Mouse (Mus musculus): Measurements from ENCODE around the gene Katnbl1. TPM values are rescaled to one million over a fixed set of nuclear protein-coding genes. Genes with fewer than 3 reads are reported as not detected.
A peak's percentile ranks its signal among the peaks of the same experiment; 100 is the strongest.
"Not testable (repeated sequence)": the region's sequence is repeated elsewhere in the genome, so short reads cannot be mapped to it uniquely, and the experiment has no call there.

The Katnbl1 gene
- polyA plus RNA-seq, 1 experiment from 2014 or later: 22.4 TPM

DNA sequence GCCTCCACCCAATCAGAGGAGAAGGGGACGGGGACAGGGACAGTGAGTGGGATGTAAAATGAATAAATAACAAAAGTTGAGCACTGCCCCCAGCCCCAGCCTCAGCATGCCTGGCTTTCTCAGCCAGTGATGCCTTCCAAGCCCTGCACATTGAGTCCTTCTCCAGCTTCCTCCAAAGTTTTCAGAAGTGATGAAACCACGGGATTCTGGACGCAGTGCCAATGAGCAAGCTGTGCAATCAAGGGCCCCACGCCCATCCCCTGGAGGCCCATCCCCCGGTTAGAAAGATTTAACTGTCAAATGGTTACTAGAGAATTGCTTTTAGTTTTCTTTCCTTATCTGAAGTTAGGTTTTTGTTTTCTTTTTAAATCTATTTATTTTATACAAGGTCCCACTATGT is 9.1 kb upstream of the Katnbl1 start:
- WGBS (ENCODE audit: missing documents): 65% methylated on average over 5 of the region's 5 CpGs
- peaks cover 30% of the 10 kb centered on the region for H3K79me2 ChIP-seq (ENCODE audit: inconsistent target)
- H3K4me3 ChIP-seq (ENCODE audit: inconsistent target): no peak overlapping the region
- no peak overlapping the region for H3K27ac ChIP-seq
- H3K36me3 ChIP-seq (ENCODE audit: inconsistent target): no peaks in the 10 kb centered on the region

DNA sequence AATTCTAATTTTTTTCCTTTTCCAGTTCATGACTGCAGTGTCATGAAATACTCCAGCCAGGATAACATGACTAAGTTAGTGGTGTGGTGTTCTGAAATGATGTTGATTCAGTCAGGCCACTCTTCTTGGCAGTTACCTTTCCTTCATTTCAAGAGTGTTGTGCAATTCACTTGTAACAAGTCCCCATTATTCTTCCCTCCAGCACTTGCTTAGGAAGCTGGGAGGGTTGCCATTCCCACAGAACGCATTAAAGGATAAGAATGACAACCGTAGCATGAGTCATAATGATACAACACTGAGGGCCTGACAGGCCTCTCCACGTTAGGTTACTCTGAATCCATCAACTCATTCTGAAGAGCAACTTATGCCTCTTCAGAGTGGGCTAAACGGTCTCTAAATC is 5.9 kb upstream of the Katnbl1 start:
- Histone ChIP-seq H3K79me2 (ENCODE audit: inconsistent target) (no peaks in the 10 kb centered on the region), H3K4me3 (ENCODE audit: inconsistent target) (no peak overlapping the region), H3K27ac (no peak overlapping the region), H3K36me3 (ENCODE audit: inconsistent target) (no peaks in the 10 kb centered on the region)
- WGBS (ENCODE audit: missing documents): 88% methylated on average over 4 of the region's 4 CpGs

DNA sequence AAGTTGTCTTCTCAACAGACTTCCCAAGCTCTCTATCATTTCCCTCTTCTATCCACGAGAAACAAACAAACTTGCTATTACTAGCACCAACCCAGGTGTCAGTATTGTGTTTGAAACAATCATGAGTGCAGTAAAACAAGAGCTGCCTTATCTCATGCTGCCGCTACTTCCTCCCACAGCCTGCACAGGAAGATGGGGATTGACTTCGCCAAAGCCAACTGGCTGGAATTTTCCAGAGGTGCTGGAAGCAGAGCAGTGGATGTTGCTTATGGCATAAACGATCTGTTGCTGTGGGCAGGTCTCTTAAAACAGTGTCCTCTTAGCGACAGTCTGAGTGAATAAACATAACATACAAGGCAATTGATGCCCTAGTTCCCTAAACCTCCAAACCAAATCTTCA is 4.4 kb upstream of the Katnbl1 start:
- Histone ChIP-seq H3K27ac (no peak overlapping the region), H3K36me3 (ENCODE audit: inconsistent target) (no peaks in the 10 kb centered on the region), H3K4me3 (ENCODE audit: inconsistent target) (no peak overlapping the region), H3K79me2 (ENCODE audit: inconsistent target) (peaks cover 3% of the 10 kb centered on the region)
- WGBS (ENCODE audit: missing documents): 11% methylated on average over 5 of the region's 5 CpGs

DNA sequence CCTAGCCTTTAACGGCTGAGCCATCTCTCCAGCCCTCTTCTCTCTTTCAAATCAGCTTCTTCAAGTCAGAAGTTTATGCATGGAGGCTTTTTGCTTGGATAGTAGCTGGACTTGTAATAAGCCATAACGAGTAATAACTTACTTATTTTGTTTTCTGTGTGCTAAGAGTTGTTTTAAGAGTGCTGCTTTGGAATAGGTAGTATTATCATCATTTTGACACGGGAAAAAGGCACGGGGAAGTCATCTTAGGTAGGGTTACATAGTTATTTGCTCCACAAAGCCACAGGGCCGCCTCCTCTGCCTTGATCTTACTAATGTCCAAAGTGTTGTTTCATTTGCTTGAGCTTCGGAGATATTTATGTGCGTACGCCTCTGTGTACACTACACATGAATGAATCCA is 1.1 kb downstream of the Katnbl1 start:
- Histone ChIP-seq H3K4me3 (ENCODE audit: inconsistent target) (peak overlapping the region; percentile 81), H3K27ac (peak overlapping the region; percentile 61), H3K79me2 (ENCODE audit: inconsistent target) (peaks cover 58% of the 10 kb centered on the region), H3K36me3 (ENCODE audit: inconsistent target) (no peaks in the 10 kb centered on the region)
- 29% methylated on average over 8 of the region's 8 CpGs for WGBS (ENCODE audit: missing documents)

DNA sequence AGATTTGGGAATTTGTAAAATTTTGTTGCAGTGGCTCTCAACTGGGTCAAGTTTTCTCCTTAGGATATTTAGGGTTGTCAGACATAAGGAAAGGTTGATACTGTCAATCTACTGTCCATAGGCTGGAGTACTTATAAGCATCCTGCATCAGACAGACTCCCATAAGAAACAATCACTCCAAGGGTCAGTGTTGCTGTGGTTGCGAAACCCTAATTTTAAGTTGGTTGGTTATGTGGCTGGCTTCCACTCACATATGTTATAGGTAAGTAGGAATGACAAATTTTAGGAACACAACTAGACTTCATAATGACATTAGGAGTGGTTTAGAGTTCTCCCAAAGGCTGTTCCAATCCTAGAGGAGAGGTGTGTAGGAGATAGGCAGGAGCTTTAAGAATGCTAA is 2.2 kb downstream of the Katnbl1 start:
- WGBS (ENCODE audit: missing documents): 100% methylated on average over 1 of the region's 1 CpGs
- Histone ChIP-seq H3K36me3 (ENCODE audit: inconsistent target) (no peaks in the 10 kb centered on the region), H3K4me3 (ENCODE audit: inconsistent target) (no peak overlapping the region), H3K27ac (no peak overlapping the region), H3K79me2 (ENCODE audit: inconsistent target) (peaks cover 69% of the 10 kb centered on the region)

DNA sequence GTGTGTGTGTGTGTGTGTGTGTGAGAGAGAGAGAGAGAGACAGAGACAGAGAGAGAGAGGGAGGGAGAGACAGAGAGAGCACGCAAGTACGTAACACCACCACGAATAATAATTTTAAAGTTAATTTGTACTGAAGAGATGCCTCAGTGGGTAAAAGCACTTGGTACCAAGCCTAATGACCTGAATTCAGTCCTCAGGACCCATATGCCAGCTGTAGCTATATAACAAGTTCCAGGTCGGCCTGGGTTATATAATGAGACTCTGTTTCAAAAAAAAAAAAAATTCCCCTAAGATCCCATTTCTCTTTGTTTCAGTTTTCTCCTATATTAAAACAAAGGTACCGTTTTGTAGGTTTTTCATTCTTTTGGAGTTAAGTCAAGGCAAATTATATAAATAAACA is 11.8 kb downstream of the Katnbl1 start:
- Histone ChIP-seq H3K27ac (no peak overlapping the region), H3K79me2 (ENCODE audit: inconsistent target) (peaks cover 99% of the 10 kb centered on the region), H3K4me3 (ENCODE audit: inconsistent target) (no peak overlapping the region), H3K36me3 (ENCODE audit: inconsistent target) (no peaks in the 10 kb centered on the region)
- 89% methylated on average over 5 of the region's 5 CpGs for WGBS (ENCODE audit: missing documents)

DNA sequence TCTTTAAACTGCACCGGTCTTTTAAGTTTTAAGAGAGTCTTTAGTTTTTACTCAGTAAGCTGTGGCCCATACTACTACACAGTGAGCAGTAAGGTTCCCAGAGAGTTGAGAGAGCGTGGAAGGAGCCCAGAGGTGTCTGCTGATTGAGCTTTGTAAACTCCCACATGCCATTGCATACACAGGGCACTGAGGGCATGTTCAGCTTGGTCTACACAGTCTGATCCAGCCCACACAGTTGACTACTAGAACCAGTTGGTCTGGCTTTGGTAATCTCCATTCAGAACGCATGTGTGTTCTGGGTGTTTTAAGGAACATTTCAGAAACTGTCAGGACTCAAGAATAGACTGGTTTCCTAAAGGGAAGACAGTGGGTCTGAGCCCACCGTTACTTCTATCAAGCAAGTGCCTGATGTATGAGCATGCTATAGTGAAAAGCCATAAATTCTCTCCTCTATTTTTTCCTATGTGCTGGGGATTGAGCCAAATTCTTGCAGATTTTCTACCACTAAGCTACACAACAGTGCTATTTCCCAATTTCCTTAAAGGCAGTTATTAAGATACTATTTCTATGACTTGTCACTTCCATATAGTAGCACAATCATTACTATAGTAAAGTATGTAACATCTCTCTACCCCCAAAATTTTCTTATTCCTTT is 12.5 kb downstream of the Katnbl1 start:
- H3K79me2 ChIP-seq (ENCODE audit: inconsistent target): peaks cover 99% of the 10 kb centered on the region
- 0 out of 2 replicates have a peak overlapping the region, but pooled peaks have one; percentile 2 for H3K27ac ChIP-seq
- WGBS (ENCODE audit: missing documents): 66% methylated on average over 4 of the region's 4 CpGs
- no peak overlapping the region for H3K4me3 ChIP-seq (ENCODE audit: inconsistent target)
- H3K36me3 ChIP-seq (ENCODE audit: inconsistent target): no peaks in the 10 kb centered on the region

DNA sequence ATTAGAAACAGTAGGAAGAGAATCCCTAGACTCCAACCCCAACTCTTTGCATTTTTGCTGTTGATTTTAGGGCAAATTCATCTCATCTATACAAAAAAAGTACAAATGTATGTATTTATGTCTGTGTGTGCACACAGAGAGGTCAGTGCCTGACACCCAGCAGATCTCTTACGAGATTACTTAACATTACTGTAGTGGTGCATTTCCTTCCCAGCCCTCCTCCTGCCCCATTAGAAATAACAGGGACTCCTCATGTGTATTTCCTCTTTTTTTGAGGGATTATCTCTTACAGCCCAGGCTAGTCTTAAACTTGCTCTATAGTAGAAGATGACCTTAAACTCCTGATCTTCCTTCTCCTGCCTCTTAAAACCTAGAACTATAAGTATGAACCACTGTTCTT is 13.7 kb downstream of the Katnbl1 start:
- WGBS (ENCODE audit: missing documents): 13% methylated on average over 1 of the region's 1 CpGs
- Histone ChIP-seq H3K79me2 (ENCODE audit: inconsistent target) (peaks cover 99% of the 10 kb centered on the region), H3K4me3 (ENCODE audit: inconsistent target) (no peak overlapping the region), H3K36me3 (ENCODE audit: inconsistent target) (no peaks in the 10 kb centered on the region), H3K27ac (0 out of 2 replicates have a peak overlapping the region, but pooled peaks have one; percentile 28)

DNA sequence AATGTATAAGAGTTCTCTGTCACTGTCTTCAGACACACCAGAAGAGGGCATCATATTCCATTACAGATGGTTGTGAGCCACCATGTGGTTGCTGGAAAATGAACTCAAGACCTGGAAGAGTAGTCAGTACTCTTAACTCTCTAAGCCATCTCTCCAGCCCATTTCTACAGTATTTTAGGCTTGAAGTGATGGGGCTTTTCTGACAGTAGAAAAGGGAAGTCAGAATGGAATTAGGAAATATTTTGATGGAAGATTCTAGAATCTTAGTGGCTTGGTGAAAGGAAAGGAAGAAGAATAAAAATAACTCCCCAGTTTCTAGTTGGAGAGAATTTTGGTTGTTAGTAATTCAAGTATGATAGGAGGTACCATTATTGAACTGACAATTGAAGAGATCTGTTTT is 14.9 kb downstream of the Katnbl1 start:
- peaks cover 99% of the 10 kb centered on the region for H3K79me2 ChIP-seq (ENCODE audit: inconsistent target)
- peak overlapping the region; percentile 28; the same call in 1 of the 2 replicates for H3K27ac ChIP-seq
- no peak overlapping the region for H3K4me3 ChIP-seq (ENCODE audit: inconsistent target)
- H3K36me3 ChIP-seq (ENCODE audit: inconsistent target): no peaks in the 10 kb centered on the region

DNA sequence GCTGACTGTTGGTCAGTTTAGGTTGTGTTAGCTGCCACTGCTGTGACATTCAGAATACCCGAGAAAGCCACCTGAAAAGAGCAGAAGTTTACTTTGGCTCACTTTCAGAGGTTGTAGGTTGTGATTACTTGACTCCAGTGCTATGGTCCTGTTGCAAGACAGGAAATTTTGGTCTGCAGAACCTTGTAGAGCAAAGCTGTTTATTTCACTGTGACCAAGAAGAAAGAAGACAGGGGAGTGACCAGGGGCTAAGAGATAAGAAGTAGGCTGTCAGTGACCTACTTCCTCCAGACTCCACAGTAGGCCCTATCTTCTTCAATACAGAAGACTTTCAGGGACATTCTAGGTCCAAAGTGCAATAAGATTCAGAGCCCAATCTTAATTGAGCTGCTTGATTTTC is 17.6 kb downstream of the Katnbl1 start:
- 29% methylated on average over 1 of the region's 1 CpGs for WGBS (ENCODE audit: missing documents)
- peaks cover 99% of the 10 kb centered on the region for H3K79me2 ChIP-seq (ENCODE audit: inconsistent target)
- H3K27ac ChIP-seq: no peak overlapping the region
- no peaks in the 10 kb centered on the region for H3K36me3 ChIP-seq (ENCODE audit: inconsistent target)
- H3K4me3 ChIP-seq (ENCODE audit: inconsistent target): no peak overlapping the region

DNA sequence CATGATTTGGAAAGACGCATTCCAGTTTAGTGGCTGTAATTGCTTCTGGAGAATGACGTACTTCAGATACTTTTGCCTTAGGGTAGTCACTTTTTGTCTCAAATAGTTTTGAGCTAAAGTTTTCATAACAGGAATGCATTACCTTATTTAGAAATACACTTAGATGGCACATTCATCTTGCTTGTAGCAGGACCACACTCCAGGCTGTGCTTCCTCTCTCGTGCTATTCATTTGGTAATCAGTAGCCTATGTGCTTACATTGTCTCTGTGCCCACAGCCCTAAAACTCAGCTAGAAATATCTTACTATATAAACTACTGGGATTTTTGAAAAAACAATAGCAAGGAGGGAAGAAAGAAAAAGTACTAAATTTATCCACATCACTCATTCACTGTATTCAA is 28.0 kb downstream of the Katnbl1 start:
- Histone ChIP-seq H3K27ac (no peak overlapping the region), H3K4me3 (ENCODE audit: inconsistent target) (no peak overlapping the region), H3K79me2 (ENCODE audit: inconsistent target) (peaks cover 35% of the 10 kb centered on the region), H3K36me3 (ENCODE audit: inconsistent target) (peaks cover 61% of the 10 kb centered on the region)
- 94% methylated on average over 3 of the region's 3 CpGs for WGBS (ENCODE audit: missing documents)

DNA sequence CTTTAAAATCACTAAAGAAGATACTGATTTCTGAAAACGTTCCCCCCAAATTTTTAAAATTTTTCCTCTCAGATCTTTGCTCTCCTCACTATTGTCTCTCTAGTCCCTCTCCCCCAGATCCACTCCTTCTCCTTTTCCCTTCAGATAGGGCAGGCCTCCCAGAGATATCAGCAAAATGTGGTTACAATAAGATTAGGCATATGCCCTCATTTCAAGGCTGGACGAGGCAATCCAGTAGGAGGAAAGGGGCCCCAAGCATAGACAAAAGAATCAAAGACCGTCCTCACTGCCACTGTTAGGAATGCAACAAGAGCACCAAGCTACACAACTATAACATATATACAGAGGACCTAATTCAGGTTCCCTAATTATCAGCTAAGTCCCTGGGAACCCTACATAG is 46.3 kb downstream of the Katnbl1 start:
- Histone ChIP-seq H3K79me2 (ENCODE audit: inconsistent target) (no peaks in the 10 kb centered on the region), H3K4me3 (ENCODE audit: inconsistent target) (no peak overlapping the region), H3K27ac (no peak overlapping the region), H3K36me3 (ENCODE audit: inconsistent target) (no peaks in the 10 kb centered on the region)
- WGBS (ENCODE audit: missing documents): 89% methylated on average over 2 of the region's 3 CpGs

DNA sequence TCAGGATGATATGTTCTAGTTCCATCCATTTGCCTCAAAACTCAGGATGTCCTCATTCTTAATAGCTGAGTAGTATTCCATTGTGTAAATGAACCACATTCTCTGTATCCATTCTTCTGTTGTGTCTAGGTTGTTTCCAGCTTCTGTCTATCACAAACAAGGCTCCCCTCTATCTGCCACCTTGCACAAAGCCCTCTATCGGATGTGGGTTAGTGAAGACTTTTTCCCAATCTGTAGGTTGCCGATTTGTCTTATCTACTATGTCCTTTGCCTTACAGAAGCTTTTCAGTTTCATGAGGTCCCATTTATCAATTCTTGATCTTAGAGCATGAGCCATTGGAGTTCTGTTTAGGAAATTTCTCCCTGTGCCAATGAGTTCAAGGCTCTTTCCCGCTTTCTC is 49.5 kb downstream of the Katnbl1 start:
- H3K36me3 ChIP-seq (ENCODE audit: inconsistent target); H3K27ac ChIP-seq; H3K4me3 ChIP-seq (ENCODE audit: inconsistent target); H3K79me2 ChIP-seq (ENCODE audit: inconsistent target): not testable (repeated sequence)
- 92% methylated on average over 3 of the region's 3 CpGs for WGBS (ENCODE audit: missing documents)

DNA sequence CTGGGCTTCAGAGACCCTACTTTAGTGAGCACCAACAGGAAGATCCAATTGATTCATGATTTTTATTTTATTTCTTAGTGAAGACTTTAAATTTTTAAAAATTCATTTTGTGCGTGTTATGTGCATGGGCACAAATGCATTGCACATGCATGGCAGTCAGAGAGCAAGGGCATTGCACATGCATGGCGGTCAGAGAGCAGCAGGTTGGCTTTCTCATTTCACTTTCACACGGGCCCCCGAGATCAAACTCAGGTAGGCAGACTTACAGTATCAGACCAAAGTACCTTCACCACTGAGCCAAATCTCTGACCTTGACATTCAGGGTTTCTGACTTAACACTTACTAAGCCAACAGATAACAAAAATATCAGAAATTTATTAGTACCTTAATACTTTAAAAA is 50.7 kb downstream of the Katnbl1 start:
- no peaks in the 10 kb centered on the region for H3K36me3 ChIP-seq (ENCODE audit: inconsistent target)
- WGBS (ENCODE audit: missing documents): 86% methylated on average over 4 of the region's 4 CpGs

DNA sequence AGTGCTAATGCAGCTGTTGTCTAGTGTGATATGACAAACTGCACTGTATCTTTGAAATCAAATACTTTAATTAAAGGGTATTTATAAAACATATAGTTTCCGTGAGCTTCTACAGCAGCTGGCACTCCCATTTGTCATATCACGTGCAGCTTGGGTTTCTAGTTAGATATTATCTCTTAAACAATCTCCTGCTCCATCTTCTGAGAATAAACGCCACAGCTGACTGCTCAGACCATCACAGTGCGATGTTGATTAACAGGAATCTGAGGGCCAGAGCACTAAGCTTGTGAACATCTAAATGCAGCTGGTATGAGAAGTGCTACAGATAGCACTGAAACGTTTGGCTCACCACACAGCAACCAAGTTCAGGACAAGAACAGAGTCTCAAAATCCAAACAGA is 51.4 kb downstream of the Katnbl1 start:
- Histone ChIP-seq H3K27ac (no peak overlapping the region), H3K4me3 (ENCODE audit: inconsistent target) (no peak overlapping the region), H3K79me2 (ENCODE audit: inconsistent target) (no peaks in the 10 kb centered on the region), H3K36me3 (ENCODE audit: inconsistent target) (no peaks in the 10 kb centered on the region)
- WGBS (ENCODE audit: missing documents): 82% methylated on average over 5 of the region's 5 CpGs

More for the DNA sequence above, 50.7 kb downstream of the Katnbl1 start:
- Histone ChIP-seq H3K27ac (no peak overlapping the region), H3K4me3 (ENCODE audit: inconsistent target) (no peak overlapping the region), H3K79me2 (ENCODE audit: inconsistent target) (no peaks in the 10 kb centered on the region)

DNA sequence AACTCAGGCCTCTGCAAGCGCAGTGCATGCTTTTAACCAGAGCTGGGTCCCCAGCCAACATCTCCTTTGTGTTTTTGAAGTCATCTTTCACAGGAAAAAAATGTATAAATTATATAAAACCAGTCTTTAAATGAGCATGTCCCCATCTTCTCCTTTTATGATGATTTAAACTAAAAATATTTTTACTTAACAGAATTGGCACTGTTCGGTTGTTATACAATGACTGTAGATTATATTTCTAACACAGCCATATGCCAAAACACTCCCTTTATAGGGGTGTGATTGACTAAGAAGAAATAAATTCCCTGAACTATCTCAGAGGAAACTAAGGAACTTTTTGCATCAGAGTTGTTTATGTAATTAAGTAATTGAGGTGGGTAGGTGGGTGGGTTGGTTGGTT is 53.5 kb downstream of the Katnbl1 start:
- no peaks in the 10 kb centered on the region for H3K36me3 ChIP-seq (ENCODE audit: inconsistent target)
- H3K27ac ChIP-seq: no peak overlapping the region
- H3K79me2 ChIP-seq (ENCODE audit: inconsistent target): no peaks in the 10 kb centered on the region
- WGBS (ENCODE audit: missing documents): 94% methylated on average over 2 of the region's 2 CpGs
- H3K4me3 ChIP-seq (ENCODE audit: inconsistent target): no peak overlapping the region
